Mouse (Mus musculus) limb, embryonic 10.5 days (tissue): ENCODE data around the gene Tcf23. TPM values are rescaled to one million over a fixed set of nuclear protein-coding genes. Genes with fewer than 3 reads are reported as not detected.

Experiments used
- DNase-seq: peaks from one replicate; pipeline ENCODE4 v3.0.0-alpha.2; 2017; ENCODE audit warnings: low spot score
- H3K27ac ChIP-seq: fragments of 300-500 bp; sonication (generic); 2 replicates; pipeline ENCODE4 v1.5.1; 2016; ENCODE audit warnings: mild to moderate bottlenecking
- H3K27me3 ChIP-seq: fragments of 300-500 bp; sonication (generic); 2 replicates; pipeline ENCODE4 v1.6.1; 2016; ENCODE audit warnings: low read depth, mild to moderate bottlenecking; ENCODE audit not compliant: poor library complexity, severe bottlenecking
- H3K36me3 ChIP-seq: fragments of 300-500 bp; sonication (generic); 2 replicates; pipeline ENCODE4 v1.6.1; 2016; ENCODE audit warnings: mild to moderate bottlenecking, moderate library complexity
- H3K4me1 ChIP-seq: fragments of 300-500 bp; sonication (generic); 2 replicates; pipeline ENCODE4 v1.6.1; 2016
- H3K4me3 ChIP-seq: fragments of 300-500 bp; sonication (generic); 2 replicates; pipeline ENCODE4 v1.5.1; 2016; ENCODE audit warnings: mild to moderate bottlenecking, moderate library complexity
- H3K9me3 ChIP-seq: fragments of 300-500 bp; sonication (generic); replicated peaks from 2 replicates; pipeline ENCODE4 v1.6.1; 2016; ENCODE audit warnings: mild to moderate bottlenecking
- WGBS: fragments of 180-500 bp; shearing (Covaris S2); methylation state at CpG from one replicate; pipeline ENCODE4 v1.1.7; 2016; 5-methylcytosine and 5-hydroxymethylcytosine counted together
- polyA plus RNA-seq: library from polyadenylated mRNA; unstranded; fragments of >200 nt; fragmentation: Nextera tagmentation; extraction: Ambion mirVana; gene quantifications from 2 replicates; pipeline ENCODE4 v1.2.1, GENCODE M21; 2016

Tcf23 gene
- polyA plus RNA-seq, 1 experiment from 2014 or later = not detected

DNA sequence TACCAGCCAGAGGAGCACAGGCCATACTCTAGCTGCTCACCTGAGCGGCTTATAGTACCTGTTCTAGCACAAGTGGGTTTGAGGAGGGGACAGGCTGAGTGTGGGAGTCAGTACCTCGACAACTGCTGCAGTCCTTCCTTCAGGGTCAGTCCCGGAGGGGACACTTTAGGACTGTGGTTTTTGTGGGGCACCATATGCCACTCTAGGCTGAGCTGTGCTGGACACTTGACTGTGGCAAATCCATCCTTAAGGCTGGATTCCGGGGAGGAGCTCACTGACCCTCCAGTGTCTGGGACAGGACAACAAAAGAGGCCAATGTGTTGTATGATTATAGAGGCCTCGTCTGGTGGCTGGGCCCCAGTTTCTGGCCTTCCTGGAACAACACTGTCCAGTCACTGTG, 15.9 kb upstream of the Tcf23 start:
- 86% methylated on average over 5 of the region's 5 CpGs for WGBS
- peaks cover 54% of the 10 kb centered on the region for H3K36me3 ChIP-seq

DNA sequence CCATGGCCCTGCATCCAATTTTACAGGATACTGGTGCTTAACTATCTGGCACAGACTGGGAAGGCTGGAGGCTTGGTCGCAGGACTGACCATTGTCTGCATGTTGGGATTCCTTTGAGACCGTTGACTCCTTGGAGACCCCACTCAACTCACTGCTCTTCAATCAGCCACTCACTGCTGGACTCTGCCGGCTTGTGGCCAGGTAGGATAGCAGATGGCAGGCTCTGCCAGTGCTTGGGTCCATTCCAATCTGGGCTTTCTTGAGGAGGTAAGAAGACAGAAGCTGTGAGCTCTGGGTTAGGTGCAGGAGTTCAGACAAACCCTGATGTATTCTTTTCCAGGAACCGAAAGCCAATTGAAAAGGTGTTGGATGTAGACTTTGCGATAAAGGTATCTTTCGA, 14.4 kb upstream of the Tcf23 start:
- Histone ChIP-seq H3K36me3 (peaks cover 69% of the 10 kb centered on the region), H3K4me3 (no peak overlapping the region), H3K27ac (no peak overlapping the region), H3K9me3 (no peaks in the 10 kb centered on the region), H3K4me1 (peaks cover 35% of the 10 kb centered on the region), H3K27me3 (no peaks in the 10 kb centered on the region)
- WGBS = 98% methylated on average over 6 of the region's 6 CpGs
- no peak for DNase-seq

More for the DNA sequence above, 15.9 kb upstream of the Tcf23 start:
- DNase-seq = no peak
- H3K27ac ChIP-seq = no peak overlapping the region
- no peaks in the 10 kb centered on the region for H3K9me3 ChIP-seq
- peaks cover 24% of the 10 kb centered on the region for H3K4me1 ChIP-seq
- H3K4me3 ChIP-seq = no peak overlapping the region
- H3K27me3 ChIP-seq = 0 out of 2 replicates have a peak, but pooled peaks cover 4% of the 10 kb centered on the region

- Histone ChIP-seq H3K36me3 (peaks cover 71% of the 10 kb centered on the region), H3K9me3 (no peaks in the 10 kb centered on the region), H3K4me3 (no peak overlapping the region), H3K27ac (no peak overlapping the region), H3K27me3 (no peaks in the 10 kb centered on the region), H3K4me1 (peaks cover 34% of the 10 kb centered on the region)
- 94% methylated on average over 9 of the region's 9 CpGs for WGBS
- DNase-seq = no peak
These were observed 13.9 kb upstream of the Tcf23 start for GRCm38 (mm10) chr5:30954556-30954955.

DNA sequence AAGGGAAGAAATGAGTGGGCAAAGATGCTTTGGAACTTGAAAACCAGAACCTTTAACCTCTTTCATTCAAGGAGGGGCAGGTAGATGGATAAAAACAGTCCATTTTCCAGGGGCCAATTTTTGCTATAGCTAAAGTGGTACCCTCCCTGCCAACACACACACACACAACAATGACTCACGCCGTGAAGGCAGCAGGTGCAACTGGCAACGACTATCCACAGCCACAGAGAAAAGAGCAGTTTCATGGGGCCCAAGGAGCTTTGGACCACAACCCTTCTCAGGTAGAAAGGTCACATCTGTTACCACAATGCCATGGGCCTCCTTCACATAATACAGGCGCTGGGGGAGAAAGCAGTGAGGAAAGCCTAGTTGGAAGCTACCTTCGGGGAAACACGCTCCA, 12.7 kb upstream of the Tcf23 start:
- Histone ChIP-seq H3K4me3 (no peak overlapping the region), H3K36me3 (peaks cover 71% of the 10 kb centered on the region), H3K27ac (no peak overlapping the region), H3K4me1 (peaks cover 23% of the 10 kb centered on the region), H3K27me3 (no peaks in the 10 kb centered on the region), H3K9me3 (no peaks in the 10 kb centered on the region)
- no peak for DNase-seq
- WGBS = 95% methylated on average over 6 of the region's 6 CpGs

DNA sequence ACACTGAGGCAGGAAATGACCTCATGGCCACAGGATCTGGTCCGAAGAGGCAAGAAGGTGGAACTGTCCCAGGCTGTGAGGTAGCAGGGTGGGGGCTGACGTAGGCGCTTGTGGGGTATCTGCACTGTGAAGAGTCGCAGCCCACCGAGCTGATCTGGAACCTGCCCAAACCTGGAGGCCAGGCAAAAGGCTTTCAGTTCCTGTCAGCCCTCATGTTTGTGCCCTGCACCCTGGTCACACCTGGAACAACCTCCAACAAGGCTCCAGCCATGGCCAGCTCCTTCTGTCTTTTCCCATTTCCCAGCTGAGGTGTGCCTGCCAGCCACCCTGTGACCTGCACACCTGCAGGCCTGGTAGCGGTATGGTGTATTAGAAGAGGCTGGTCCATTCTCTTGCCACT, 10.6 kb upstream of the Tcf23 start:
- Histone ChIP-seq H3K36me3 (peaks cover 54% of the 10 kb centered on the region), H3K27ac (no peak overlapping the region), H3K27me3 (no peaks in the 10 kb centered on the region), H3K9me3 (no peaks in the 10 kb centered on the region), H3K4me3 (no peak overlapping the region), H3K4me1 (peaks cover 20% of the 10 kb centered on the region)
- 92% methylated on average over 6 of the region's 6 CpGs for WGBS
- DNase-seq = no peak

DNA sequence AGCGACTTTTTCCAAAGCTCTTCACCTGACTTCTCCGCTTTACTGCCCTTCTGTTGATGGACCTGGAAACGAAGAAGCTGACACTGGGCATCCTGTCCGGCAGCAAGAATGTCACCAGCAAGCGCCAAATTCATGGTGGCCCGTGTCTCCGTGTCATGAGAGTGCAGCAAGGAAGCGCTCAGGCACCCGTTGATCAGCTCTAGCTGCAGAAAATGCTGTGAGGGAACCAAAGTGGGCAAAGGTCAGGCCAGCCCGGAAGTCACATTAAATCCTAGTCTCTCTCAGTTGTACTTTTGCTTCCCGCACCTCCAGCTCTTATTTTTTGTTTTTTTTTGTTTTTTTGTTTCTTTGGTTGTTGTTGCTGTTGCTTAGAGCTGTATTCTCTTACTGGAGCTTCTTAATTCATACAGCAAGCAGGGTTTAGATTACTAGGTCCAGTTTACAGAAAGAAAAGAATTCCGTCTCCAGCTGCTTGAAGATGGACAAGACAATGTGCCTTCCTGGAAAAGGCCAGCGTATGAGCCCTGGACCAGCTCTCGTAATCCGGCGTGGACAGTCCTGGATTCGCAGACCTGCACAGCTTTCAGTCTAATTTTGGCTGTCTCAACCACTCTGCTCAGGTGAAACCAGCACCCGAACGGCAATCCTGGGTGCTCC, 9.1 kb upstream of the Tcf23 start:
- peak overlapping the region; percentile 89 for H3K27ac ChIP-seq
- peak overlapping the region; percentile 92 for H3K4me3 ChIP-seq
- no peaks in the 10 kb centered on the region for H3K9me3 ChIP-seq
- 43% methylated on average over 19 of the region's 19 CpGs for WGBS
- no peak for DNase-seq
- peaks cover 40% of the 10 kb centered on the region for H3K36me3 ChIP-seq
- peaks cover 20% of the 10 kb centered on the region for H3K4me1 ChIP-seq
- no peaks in the 10 kb centered on the region for H3K27me3 ChIP-seq

DNA sequence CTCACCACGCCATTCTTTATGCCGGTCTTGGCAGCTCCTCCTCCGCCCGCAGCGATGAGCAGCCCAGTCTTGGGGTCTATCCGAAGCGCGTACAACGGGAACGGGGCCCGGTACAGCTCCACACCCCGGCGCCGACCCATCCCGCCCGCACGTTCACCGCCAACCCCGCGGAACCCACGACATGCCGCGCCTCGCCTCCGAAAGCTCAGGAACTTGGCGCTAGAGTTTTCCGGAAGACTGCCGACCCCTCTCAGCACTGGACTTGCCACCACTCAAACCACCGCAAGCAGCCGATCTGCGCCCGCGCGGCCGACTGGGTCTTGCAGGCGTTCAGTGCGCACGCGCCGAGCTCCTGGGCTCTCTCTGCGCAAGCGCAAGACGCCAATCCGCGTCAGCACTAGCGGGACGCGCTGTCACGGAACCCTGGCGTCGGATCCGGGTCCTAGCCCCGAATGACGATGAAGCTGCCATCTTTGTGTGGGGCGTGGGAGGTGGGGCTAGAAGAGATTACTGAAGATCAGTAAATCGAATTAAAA, 8.4 kb upstream of the Tcf23 start, which contains the start of gene Preb:
TSS of gene Preb (minus strand) at position 396 of the 536 bp plus-strand sequence.
- peak; percentile 100 for DNase-seq
- H3K27ac ChIP-seq = peak within 1 kb of the TSS; percentile 89
- H3K27me3 ChIP-seq = no peaks in the 10 kb centered on the region
- H3K4me1 ChIP-seq = peaks cover 20% of the 10 kb centered on the region
- H3K9me3 ChIP-seq = no peaks in the 10 kb centered on the region
- peak within 1 kb of the TSS; percentile 92 for H3K4me3 ChIP-seq
- H3K36me3 ChIP-seq = peaks cover 33% of the 10 kb centered on the region
- WGBS = under 1% methylated on average over 56 of the region's 56 CpGs

- H3K27me3 ChIP-seq = no peaks in the 10 kb centered on the region
- H3K9me3 ChIP-seq = no peaks in the 10 kb centered on the region
- peaks cover 20% of the 10 kb centered on the region for H3K4me1 ChIP-seq
- DNase-seq = no peak
- WGBS = 92% methylated on average over 2 of the region's 2 CpGs
- H3K27ac ChIP-seq = peak overlapping the region; percentile 89
- H3K4me3 ChIP-seq = peak overlapping the region; percentile 92
- H3K36me3 ChIP-seq = peaks cover 25% of the 10 kb centered on the region
These were observed 7.6 kb upstream of the Tcf23 start for GRCm38 (mm10) chr5:30960814-30961213.

DNA sequence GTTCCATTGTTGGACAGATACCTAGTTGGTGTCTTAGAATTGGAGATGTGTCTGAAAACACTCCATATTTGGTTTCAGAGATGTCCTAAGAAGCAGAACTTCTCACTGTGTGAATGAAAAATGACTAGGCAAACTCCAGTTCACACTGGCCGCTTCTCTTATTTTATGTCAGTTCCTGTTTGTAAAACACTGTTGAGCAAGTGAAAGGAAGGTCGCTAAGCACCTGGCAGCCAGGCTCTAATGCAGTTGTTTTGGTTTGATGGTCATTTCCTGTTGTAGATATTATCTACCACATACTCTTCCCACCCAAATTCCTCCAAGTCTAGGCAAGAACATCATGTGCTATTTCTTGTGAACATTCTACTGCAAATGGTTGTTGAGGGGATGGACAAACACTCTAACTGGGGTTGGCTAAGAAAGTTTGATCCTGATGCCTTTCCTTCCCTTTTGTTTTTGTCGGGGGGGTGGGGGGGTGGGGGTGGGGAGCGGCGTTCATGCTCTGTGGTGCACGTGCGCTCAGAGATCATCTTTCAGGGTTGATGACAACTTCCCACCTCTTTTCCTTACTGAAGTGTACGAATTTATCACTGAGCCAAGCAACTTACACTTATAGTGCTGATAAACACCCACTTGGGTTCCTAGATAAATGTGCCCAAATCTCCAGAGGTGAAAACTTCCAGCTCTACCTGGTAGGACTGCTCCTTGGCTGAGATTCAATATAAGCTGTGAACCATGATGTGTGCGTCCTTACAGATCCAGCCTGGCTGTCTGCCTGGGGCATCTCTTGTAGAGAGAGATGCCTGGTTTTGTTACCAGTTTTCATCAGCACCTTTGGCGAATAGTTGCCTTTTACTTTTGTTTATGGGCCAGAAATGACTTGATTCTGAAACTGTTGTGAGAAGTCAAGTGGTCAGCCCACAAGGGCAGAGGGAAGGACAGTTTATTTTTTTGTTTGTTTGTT, 6.6 kb upstream of the Tcf23 start:
- no peak overlapping the region for H3K27ac ChIP-seq
- 74% methylated on average over 10 of the region's 10 CpGs for WGBS
- no peaks in the 10 kb centered on the region for H3K9me3 ChIP-seq
- no peak overlapping the region for H3K4me3 ChIP-seq
- peaks cover 20% of the 10 kb centered on the region for H3K4me1 ChIP-seq
- H3K36me3 ChIP-seq = peaks cover 21% of the 10 kb centered on the region
- no peak for DNase-seq
- H3K27me3 ChIP-seq = no peaks in the 10 kb centered on the region

DNA sequence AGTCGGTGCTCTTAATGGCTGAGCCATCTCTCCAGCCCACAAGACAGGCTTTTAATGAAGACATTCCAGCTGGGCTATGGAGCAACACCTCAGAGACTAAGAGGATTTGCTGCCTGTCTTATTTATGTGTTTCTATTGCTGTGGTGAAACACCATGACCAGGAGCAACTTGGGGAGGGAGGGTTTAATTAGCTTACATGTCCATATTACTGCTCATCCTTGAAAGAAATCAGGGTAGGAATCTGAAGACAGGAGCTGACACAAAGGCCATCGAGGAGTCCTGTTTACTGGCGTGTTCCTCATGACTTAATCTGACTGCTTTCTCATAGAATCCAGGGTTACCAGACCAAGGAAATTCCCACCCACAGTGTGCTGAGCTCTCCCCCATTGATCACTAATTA, 4.5 kb upstream of the Tcf23 start:
- no peaks in the 10 kb centered on the region for H3K27me3 ChIP-seq
- no peaks in the 10 kb centered on the region for H3K9me3 ChIP-seq
- H3K4me3 ChIP-seq = no peak overlapping the region
- peaks cover 6% of the 10 kb centered on the region for H3K4me1 ChIP-seq
- WGBS = 76% methylated on average over 3 of the region's 3 CpGs
- peaks cover 4% of the 10 kb centered on the region for H3K36me3 ChIP-seq
- no peak for DNase-seq
- no peak overlapping the region for H3K27ac ChIP-seq

DNA sequence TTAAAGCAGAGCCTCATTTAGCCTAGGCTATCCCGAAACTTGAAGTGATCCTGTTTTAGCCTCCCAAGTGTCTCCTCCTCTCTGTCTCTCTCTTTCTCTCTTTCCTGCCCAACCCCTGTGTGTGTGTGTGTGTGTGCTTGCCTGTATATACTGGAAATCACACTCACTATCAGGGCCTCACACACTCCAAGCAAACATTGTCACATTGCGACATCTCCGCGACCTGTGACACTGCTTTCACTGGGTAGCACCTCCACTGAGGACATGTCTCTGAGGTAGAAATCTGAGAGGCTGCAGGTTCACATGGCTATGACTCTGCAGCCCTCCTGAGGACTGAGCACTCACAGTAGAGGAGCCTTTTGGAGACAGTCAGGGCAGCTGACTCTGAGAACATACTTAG, 2.3 kb upstream of the Tcf23 start:
- no peak overlapping the region for H3K27ac ChIP-seq
- H3K27me3 ChIP-seq = 0 out of 2 replicates have a peak, but pooled peaks cover 2% of the 10 kb centered on the region
- H3K36me3 ChIP-seq = no peaks in the 10 kb centered on the region
- no peak for DNase-seq
- no peak overlapping the region for H3K4me3 ChIP-seq
- H3K9me3 ChIP-seq = no peaks in the 10 kb centered on the region
- 95% methylated on average over 4 of the region's 4 CpGs for WGBS
- no peaks in the 10 kb centered on the region for H3K4me1 ChIP-seq

DNA sequence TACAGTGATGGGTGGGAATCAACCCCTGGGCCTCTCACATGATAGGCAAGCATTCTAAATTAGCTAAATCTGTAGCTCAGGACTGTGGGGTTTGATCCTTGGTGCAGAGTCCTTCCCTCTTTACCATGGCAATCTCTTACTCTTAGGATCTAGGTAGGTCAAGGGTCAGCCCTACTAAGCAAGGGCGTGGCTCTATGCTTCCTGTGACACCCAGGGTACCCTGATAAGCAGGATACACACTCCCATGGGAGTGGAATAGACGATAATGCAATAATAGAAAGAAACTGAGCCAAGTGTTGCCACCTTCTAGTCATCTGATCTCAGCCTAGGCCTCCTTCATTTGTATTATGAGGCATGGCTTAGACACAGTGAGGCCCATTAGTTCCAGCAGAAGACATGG, 978 bp downstream of the Tcf23 start:
- 83% methylated on average over 2 of the region's 2 CpGs for WGBS

More for the DNA sequence above, 978 bp downstream of the Tcf23 start:
- Histone ChIP-seq H3K4me1 (peaks cover 12% of the 10 kb centered on the region), H3K4me3 (no peak overlapping the region), H3K36me3 (no peaks in the 10 kb centered on the region), H3K27me3 (0 out of 2 replicates have a peak, but pooled peaks cover 2% of the 10 kb centered on the region), H3K27ac (no peak overlapping the region), H3K9me3 (no peaks in the 10 kb centered on the region)
- no peak for DNase-seq
